Mouse (Mus musculus) ES-E14 (cell line): ENCODE measurements around the gene Sstr3. TPM values are rescaled to one million over a fixed set of nuclear protein-coding genes. Genes with fewer than 3 reads are reported as not detected.

Experiments
- DNase-seq: peaks from one replicate; pipeline ENCODE4 v3.0.0-alpha.2; 2013; ENCODE audit warnings: low read depth, low spot score
- H3K27ac ChIP-seq: 2 replicates; pipeline ENCODE4 v1.5.1; 2012; ENCODE audit warnings: low read depth, mild to moderate bottlenecking, low read length, moderate library complexity, mixed read lengths; ENCODE audit not compliant: poor library complexity, insufficient read depth, severe bottlenecking
- H3K36me3 ChIP-seq: 2 replicates; pipeline ENCODE4 v1.6.1; 2012; ENCODE audit warnings: mild to moderate bottlenecking, low read length, moderate library complexity, mixed read lengths; ENCODE audit not compliant: control insufficient read depth, poor library complexity, insufficient read depth, severe bottlenecking
- H3K4me1 ChIP-seq, 2 experiments: fragments of 150-350 bp in 1 of 2; sonication (generic) in 1 of 2; 2 replicates each; pipeline ENCODE4 v1.6.1; 2012; ENCODE audit warnings: low read length in 2 of 2, mild to moderate bottlenecking in 1 of 2, mixed read lengths in 1 of 2; ENCODE audit not compliant: control insufficient read depth in 2 of 2, insufficient read depth in 2 of 2, poor library complexity in 1 of 2
- H3K4me3 ChIP-seq, 2 experiments: fragments of 150-350 bp in 1 of 2; sonication (generic) in 1 of 2; 2 replicates each; pipeline ENCODE4 v1.5.1; 2012; ENCODE audit warnings: low read length in 2 of 2, low read depth in 1 of 2, mild to moderate bottlenecking in 1 of 2, mixed read lengths in 1 of 2; ENCODE audit not compliant: insufficient read depth in 1 of 2, poor library complexity in 1 of 2, severe bottlenecking in 1 of 2
- H3K9ac ChIP-seq: 2 replicates; pipeline ENCODE4 v1.6.1; 2012; ENCODE audit warnings: low read depth, mild to moderate bottlenecking, low read length, mixed read lengths; ENCODE audit not compliant: poor library complexity, insufficient read depth, severe bottlenecking
- H3K9me3 ChIP-seq: fragments of 150-350 bp; sonication (generic); 2 replicates; pipeline ENCODE4 v1.6.1; 2012; ENCODE audit warnings: low read depth, mild to moderate bottlenecking, low read length; ENCODE audit not compliant: control insufficient read depth, insufficient read depth
- CHD2 ChIP-seq: IDR thresholded peaks from 2 replicates; pipeline ENCODE4 v1.6.1; 2014; ENCODE audit warnings: mild to moderate bottlenecking, low read depth, low read length, inconsistent platforms
- HCFC1 ChIP-seq: IDR thresholded peaks from 2 replicates; pipeline ENCODE4 v1.6.1; 2012; ENCODE audit warnings: low read length, inconsistent platforms, borderline replicate concordance; ENCODE audit not compliant: insufficient read depth
- MAFK ChIP-seq: IDR thresholded peaks from 2 replicates; pipeline ENCODE4 v1.6.1; 2014; ENCODE audit warnings: mild to moderate bottlenecking, low read depth, low read length, inconsistent platforms; ENCODE audit not compliant: insufficient read depth
- ZC3H11A ChIP-seq: IDR thresholded peaks from 2 replicates; pipeline ENCODE4 v1.6.1; 2012; ENCODE audit warnings: low read depth, mild to moderate bottlenecking, inconsistent platforms, low read length, borderline replicate concordance
- ZNF384 ChIP-seq: IDR thresholded peaks from 2 replicates; pipeline ENCODE4 v1.6.1; 2012; ENCODE audit warnings: low read depth, low read length, inconsistent platforms
- in situ Hi-C, 2 experiments: fragments of 600-800 bp; cut with MboI; formaldehyde crosslinking; loops; one replicate each; pipeline ENCODE4 v1.15.1; 2025; ENCODE audit warnings: low sequenced_read_pairs in 2 of 2, inconsistent platforms in 1 of 2; ENCODE audit not compliant: unreplicated experiment in 2 of 2
- total RNA-seq: library from RNA; depleted of rRNA; stranded (reverse); fragments of 300-350 nt; gene quantifications from 2 replicates; pipeline ENCODE4 v1.2.3, GENCODE M21; 2012

Sstr3 gene
- total RNA-seq, 1 experiment = 0.18 TPM

- Histone ChIP-seq H3K9me3 (no peaks in the 10 kb centered on the region), H3K36me3 (no peaks in the 10 kb centered on the region), H3K4me1 (peaks cover 0 to 10% of the 10 kb centered on the region in 2 experiments; a peak in 1 of 4 replicates), H3K9ac (no peak overlapping the region), H3K27ac (no peak overlapping the region), H3K4me3 (no peak overlapping the region)
- in situ Hi-C loops = no loop called here
- no peak for DNase-seq
- TF ChIP-seq HCFC1 = no peak
- TF ChIP-seq MAFK = no peak
- no peak for TF ChIP-seq CHD2
- no peak for TF ChIP-seq ZC3H11A
- TF ChIP-seq ZNF384 = no peak
These were observed 46.3 kb upstream of the Sstr3 start for GRCm38 (mm10) chr15:78590785-78591184.

DNA sequence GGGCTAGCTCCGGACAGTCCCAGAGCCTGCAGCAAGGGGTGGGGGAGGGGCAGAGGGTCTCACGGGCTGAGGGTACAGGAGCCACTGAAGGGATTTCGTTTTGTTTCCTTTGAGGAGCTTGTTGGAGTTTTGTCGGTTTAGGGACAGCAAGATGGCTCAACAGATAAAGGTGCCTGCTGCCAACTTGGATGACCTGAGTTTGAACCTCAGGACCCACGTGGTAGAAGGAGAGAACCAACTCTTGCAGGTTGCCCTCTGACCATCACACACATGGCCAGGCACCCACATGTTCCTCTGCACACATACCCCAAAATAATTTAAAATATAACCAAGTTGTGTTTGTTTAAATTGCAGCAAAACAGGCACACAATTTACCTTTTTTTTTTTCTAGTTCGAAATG lies 45.5 kb upstream of the Sstr3 start:
- Histone ChIP-seq H3K9ac (no peak overlapping the region), H3K4me1 (peaks cover 0 to 10% of the 10 kb centered on the region in 2 experiments; a peak in 1 of 4 replicates), H3K4me3 (no peak overlapping the region), H3K27ac (no peak overlapping the region), H3K9me3 (no peaks in the 10 kb centered on the region), H3K36me3 (no peaks in the 10 kb centered on the region)
- in situ Hi-C loops = no loop called here
- no peak for TF ChIP-seq ZC3H11A
- no peak for TF ChIP-seq HCFC1
- TF ChIP-seq MAFK = no peak
- TF ChIP-seq ZNF384 = no peak
- no peak for TF ChIP-seq CHD2
- no peak for DNase-seq

- Histone ChIP-seq H3K27ac (no peak overlapping the region), H3K4me3 (no peak overlapping the region), H3K36me3 (no peaks in the 10 kb centered on the region), H3K4me1 (peaks cover 0 to 10% of the 10 kb centered on the region in 2 experiments; a peak in 1 of 4 replicates), H3K9me3 (no peaks in the 10 kb centered on the region), H3K9ac (no peak overlapping the region)
- in situ Hi-C loops = no loop called here
- no peak for DNase-seq
- no peak for TF ChIP-seq ZC3H11A
- no peak for TF ChIP-seq MAFK
- TF ChIP-seq ZNF384 = no peak
- TF ChIP-seq CHD2 = no peak
- TF ChIP-seq HCFC1 = no peak
These were observed 44.4 kb upstream of the Sstr3 start for GRCm38 (mm10) chr15:78588900-78589299.

DNA sequence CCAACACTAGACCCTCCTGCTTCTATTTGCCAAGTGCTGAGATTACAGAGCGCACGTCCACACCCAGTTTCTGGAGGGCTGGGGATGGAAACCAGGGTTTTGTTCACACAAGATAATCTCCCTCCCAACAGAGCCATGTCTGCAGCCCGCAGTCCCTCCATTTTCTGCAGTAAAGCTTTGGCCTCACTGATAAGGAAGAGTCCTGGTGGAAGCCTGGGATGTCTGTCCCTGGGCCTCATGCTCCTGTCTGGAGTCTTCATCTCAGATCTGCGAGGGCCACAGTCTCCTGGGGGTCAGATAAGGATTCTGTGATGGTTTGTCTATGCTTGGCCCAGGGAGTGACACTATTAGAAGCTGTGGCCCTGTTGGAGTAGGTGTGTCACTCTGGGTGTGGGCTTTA lies 43.6 kb upstream of the Sstr3 start:
- no peaks in the 10 kb centered on the region for H3K9me3 ChIP-seq
- DNase-seq = no peak
- H3K4me1 ChIP-seq = peaks cover 0 to 15% of the 10 kb centered on the region in 2 experiments; a peak in 1 of 4 replicates
- in situ Hi-C loops = no loop called here
- no peak overlapping the region for H3K9ac ChIP-seq
- TF ChIP-seq ZNF384 (no peak), CHD2 (no peak), HCFC1 (no peak), MAFK (no peak), ZC3H11A (no peak)
- no peaks in the 10 kb centered on the region for H3K36me3 ChIP-seq
- no peak overlapping the region for H3K27ac ChIP-seq
- no peak overlapping the region for H3K4me3 ChIP-seq
